Mouse (Mus musculus): ENCODE measurements around the gene Morn5.

Gene Morn5

DNA sequence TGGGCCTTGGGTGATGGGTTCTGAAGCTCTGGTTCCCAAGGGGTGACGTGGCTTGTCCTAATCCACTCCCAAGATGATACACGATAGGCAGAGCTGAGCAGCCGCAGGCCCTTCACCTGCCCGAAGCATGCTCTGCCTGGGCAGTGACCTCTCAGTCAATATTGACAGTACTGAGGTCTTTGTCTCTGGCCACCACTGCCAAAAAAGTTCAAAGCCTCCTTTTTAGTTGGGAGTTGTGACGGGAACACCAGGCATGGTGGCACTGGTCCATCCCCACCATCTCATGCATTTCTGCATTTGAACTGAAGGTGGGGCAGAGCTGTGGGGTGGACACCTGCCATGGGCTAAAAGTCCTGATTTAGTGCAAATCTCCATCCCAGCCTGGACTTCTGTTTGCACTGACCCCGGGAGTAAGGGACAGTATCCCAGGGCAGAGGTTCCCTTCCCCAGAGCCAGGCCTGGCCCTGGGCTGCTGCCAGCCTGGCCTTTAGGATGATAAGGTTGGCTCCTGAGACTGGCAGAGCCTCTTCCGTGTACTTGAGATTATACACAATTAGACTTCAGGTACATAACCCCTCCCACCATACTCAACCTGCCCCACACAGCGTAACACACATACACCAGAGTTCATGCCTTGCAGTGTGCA lies 22.5 kb downstream of the Morn5 start:
- DNase-seq (ENCODE audit: low spot score): no peak

DNA sequence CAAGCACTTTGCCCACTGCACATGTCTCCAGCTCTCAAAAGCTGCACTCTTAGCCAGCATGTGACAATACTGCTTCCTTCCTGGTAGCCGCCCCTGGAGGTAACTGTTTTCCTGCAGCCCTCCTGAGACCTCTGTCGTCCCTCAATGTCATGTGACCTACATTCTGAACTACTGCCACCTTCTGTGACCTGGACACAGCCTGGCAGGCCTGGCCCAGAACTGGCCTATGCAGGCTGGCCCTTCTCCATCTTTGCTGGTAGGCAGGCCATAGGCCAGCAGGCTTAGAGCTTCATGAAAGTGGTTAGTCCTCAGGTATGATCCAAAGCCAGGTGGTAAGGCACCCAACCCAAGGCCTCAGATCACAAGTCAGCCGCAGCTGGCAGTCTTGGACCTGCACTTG lies 24.5 kb downstream of the Morn5 start:
- DNase-seq (ENCODE audit: low spot score): no peak

DNA sequence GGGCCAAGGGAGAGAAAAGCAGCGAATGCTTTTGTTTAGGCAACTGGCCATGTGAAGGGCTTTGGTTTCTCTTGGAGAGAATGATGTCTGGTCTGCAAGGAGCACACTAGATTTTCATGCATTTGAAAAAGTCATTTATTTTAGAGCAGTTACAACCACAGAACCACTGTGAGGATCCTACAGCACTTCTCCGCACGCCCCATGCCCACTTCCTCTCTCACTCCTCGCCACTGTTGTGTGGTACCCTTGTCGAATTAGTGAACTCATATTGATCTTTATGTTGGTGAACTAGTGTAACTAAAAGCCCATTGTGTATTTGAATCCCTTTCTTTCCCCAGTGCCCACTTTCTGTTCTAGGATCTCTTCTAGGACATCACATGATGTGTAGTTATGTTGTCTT lies 26.0 kb downstream of the Morn5 start:
- no peak for DNase-seq (ENCODE audit: low spot score)

DNA sequence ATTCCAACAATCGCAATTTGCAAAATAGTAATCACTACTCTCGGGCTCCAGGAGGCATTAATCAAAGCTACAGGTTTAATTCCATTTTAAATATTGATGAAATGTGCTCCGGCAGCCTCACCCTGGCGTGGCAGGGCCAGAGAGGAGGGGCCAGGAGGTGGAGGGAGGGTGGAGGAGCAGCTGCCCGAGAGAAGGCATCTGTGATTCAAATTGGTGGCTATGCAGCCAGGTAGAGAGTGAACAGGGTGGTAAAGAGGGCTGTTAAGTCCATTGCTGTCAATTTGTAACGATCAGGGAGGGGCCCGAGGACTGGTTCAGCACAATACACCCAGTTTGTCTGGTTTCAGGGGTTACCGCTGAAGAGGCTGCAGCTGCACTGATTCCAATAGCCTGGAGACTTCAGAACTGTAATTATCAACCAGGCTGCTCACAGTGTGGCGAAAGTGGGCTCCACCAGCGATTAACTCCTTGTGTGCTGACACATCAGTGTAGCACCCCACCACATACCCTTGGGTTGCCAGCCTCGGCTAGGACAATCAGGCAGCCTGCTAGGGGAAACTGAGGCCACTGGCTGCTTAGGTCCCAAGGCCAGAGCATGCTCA lies 28.0 kb downstream of the Morn5 start:
- DNase-seq (ENCODE audit: low spot score): no peak

DNA sequence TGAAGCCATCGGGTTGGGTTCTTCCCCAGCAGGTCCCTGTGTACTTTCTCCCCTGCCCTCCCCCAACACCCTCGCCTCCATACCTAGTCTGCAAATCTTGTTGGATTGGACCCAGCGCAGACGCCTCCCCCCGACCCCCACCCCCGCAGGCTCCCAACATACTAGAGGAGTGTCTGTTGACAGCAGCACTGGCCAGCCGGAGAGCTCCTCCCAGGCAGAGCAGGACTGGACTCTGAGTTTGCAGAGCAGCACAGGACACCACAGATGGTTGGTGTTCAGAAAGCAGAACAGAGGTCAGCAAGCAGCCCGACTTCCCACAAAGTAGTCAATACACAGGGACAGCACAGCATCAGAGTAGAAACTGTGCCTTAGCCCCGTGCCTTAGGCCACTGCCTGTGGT lies 32.2 kb downstream of the Morn5 start:
- DNase-seq (ENCODE audit: low spot score): no peak

DNA sequence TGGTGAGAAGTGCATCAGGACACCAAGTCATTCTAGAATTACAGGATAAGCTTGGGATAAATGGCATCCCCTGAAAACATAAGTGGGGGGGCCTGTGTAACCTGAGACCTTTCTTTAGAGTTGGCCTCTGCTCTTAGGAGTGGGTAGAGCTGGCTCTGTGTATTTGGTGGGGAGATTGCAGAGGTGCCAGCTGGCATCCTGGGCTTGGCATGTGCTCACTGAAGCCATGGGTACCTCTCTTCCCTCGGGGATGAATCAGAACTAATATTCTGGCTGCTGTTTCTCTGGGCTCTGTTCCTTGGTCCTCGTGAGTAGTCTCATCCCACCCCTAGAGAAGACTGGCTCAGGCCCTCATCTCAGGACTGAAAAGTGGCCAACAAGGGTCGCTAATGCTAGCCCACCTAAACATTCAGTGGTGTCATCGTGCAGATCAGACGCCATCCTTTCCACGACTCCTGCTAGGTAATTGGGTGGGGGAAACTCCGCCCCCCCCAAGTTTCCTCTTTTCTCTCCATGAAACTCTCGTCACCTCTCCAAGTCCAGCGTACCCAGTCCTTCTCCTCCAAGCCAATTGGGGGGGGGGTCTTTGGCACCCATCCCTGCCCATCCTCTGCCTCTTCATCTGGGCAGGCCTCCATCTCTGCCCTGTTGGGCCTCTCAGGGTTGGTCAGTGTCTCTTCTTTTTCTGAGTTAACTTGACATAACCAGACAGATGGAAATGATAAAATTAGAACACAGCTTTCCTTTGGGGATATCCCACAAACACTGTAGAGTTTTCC lies 33.7 kb downstream of the Morn5 start:
- DNase-seq (ENCODE audit: low spot score): no peak

DNA sequence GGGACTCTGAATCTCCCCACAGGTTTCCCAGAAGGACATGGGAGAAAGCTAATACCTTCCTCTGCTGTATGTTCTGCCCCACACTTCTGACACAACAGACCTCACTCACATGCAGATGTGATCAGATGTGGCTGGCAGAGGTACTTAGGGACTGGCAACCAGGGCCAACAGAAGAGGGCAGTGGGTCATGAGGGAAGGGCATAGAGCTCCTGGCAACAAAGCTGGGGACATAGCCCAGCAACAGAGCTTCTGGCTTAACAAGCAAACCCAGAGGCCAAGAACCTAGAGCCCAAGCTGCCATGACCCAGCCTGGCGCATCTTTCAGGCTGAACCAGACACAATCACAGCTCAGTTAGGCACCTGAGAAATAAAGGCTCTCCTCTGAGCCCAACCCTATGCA lies 35.8 kb downstream of the Morn5 start:
- DNase-seq (ENCODE audit: low spot score): no peak

DNA sequence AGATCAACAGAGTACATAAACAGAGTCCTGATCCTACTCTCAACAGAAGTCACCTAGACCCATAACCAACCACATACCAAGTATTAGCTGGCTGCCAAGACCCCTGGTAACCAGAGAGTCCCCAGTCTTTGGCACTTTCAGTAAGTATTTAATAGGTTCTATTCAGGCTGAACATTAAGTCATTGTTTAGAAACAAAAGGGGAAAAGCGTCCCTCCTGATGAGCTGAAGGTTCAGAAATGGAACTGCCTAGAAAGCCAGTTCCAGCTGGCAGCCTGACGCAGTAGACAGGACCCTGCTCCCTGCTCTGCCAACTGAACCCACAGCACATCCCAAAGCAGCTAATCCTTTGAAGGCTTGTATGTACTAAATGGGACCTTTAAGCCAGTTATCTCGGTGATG lies 39.9 kb downstream of the Morn5 start:
- DNase-seq (ENCODE audit: low spot score): no peak

DNA sequence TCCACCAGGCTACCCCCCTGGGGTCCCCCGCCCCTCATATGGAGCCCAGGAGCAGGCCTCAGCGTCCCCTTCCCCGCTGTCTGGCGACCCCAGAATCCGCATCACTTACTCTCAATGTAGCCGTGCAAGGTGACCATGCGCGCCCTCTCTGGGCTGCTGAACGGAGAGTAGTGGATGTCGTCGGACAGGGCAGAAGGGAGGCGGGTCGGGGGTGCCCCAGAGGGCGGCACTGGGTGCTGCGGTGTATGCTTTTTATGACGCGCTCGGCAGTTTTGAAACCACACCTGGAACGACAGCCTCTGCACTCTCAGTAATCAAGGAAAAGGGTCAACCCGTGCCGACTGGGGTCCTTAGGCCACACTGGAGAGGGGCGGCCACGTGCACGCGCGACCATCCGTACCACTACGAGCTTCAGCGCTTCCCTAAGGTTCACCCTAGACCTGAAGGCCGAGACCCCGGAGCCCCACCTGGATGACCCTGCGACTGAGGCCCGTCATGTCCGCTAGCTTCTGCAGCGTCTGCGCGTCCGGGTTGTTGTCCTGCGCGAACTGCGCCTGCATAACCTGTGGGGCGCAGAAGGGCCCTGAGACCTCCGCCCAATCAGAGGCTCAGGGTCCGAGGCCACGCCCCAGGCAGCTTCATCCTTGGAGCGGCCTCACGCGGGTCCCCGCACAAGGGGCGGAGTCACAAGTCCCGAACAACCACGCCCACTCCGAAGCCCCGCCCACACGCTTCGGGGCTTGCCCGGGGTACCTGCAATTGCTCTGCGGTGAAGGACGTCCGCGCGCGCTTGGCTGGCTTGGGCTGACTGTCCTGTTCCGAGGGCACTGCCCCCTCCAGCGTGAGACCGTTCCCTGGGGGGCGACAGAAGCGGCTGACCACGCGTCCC lies 41.8 kb downstream of the Morn5 start:
- peak; percentile 12 for DNase-seq (ENCODE audit: low spot score)

DNA sequence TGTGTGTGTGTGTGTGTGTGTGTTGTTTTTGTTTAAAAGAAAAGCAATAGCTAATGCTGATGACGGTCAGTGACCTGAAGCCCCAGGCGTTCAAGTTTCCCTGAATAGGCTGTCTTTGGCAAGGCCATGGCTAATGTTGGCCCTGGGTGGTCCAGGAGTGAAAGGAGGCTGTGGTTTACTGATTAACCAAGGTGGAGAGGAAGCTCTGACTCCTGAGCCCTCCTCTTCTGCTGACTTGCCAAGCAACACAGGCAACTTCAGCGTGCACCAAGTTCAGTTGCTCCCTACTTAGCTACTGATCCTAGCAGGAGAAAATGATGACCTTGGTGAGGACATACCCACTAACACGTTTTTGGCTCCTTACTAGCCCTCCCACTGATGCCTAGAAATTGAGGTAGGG lies 43.5 kb downstream of the Morn5 start:
- no peak for DNase-seq (ENCODE audit: low spot score)

DNA sequence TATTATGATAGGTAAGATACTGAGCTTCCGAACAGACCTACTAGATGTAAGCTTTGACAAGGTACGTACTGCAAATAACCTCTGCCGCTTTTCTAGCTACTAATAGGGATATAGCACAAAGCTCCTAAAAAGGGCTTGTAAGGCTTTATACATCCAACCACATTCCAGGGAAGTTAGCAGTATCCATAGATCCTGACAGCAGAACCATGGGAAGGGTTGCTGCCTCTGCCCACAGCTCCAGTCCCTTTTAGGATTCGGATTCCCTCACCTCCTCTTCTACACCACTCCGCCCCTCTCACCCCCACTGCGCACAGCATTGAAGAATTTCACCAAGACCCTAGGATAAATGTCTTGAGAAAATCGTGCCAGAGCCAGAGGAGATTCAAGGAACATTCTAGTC lies 44.0 kb downstream of the Morn5 start:
- DNase-seq (ENCODE audit: low spot score): no peak

DNA sequence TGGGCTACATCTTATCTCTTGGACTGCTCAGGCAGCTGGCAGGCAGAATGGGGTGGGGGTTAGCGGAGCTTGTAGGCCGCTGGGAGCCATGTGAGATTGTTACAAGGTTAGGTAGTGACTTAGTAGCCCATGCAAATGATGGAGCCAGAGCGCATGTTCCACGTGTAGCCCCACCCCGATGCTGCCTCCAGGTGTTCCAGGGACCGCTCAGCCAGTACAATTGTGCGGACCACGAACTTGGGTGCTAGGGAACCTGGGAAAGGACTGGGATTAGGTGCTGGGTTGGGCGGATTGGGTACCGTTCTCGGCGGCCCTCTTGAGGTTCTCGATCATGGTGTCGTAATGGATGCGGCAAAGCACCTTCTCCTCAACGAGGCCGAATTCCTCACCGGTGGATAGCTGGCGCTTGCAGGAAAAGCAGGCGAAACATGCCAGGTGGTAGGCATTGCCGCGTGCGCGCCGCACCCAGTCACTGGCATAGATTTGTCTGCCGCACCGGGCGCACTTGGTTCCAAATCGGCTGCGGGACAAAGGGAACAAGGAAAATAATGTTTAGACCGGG lies 44.7 kb downstream of the Morn5 start:
- no peak for DNase-seq (ENCODE audit: low spot score)

DNA sequence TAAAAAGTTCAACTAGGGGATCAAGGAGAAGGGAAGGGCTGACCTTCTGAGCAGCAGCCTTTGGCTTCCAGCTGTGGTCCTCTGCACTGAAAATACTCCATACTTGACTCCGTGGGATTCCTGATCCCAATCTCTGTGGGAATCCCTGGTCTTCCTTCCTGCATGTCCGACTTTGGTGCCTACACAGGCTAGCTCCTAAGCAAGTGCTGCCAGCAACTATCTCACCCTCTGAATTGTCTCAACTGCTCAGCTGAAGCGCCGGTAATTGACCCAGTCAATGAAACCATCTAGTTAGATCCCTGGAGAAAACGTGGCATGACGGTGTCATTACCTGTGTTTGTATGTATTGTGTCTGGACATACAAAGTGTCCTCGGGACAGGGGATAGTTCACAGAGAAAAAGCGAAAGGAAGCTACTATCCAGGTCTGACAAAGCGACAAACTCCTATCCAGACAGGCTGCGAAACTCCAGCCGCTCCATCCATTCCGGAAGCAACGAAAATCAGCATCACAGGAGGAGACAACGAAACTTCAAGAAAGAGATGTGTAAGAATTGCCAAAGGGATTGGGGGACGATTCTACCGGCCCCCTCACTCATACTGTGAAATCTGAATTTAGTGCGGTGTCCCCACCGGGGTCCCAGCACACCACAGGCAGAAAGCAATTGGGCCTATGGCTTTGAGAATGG lies 48.0 kb downstream of the Morn5 start:
- DNase-seq (ENCODE audit: low spot score): no peak

DNA sequence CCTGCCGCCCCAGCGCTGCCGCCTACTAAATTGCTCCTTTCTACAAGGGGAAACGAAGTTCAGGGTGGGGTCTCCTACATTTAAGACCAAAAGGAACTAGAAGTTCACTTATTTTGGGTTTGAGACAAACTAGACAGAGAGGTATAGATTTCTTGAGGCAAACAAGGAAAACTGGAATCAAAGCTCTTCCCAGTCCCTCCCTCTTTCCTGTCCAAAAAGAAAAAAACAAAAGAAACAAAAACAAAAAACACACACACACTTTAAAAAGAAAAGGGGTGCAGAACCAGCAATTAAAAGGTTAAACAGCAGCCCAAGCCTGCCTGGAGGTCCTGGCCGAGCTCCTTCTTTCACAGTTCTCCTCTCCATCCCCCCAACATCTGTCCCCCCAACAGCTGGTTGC lies 48.8 kb downstream of the Morn5 start:
- DNase-seq (ENCODE audit: low spot score): no peak

DNA sequence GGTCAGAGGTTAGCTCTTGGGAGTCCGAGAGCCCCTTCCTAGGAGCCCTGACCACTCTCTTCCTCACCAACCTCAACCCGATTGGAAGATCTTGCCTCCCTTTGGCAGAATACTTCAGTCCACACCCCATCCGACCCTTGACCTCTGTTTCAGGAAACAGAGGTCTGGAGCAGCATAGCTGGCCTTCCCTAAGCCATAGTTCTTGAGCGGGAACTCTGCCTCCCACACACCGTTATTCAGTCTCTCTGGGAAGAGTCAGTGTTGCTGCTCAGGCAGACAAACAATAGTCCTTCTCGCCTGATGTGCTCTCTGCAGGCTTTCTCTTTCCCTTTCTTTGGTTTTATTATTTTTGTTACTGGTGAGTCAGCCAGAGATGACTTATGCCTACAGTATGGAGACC lies 50.5 kb downstream of the Morn5 start:
- no peak for DNase-seq (ENCODE audit: low spot score)

DNA sequence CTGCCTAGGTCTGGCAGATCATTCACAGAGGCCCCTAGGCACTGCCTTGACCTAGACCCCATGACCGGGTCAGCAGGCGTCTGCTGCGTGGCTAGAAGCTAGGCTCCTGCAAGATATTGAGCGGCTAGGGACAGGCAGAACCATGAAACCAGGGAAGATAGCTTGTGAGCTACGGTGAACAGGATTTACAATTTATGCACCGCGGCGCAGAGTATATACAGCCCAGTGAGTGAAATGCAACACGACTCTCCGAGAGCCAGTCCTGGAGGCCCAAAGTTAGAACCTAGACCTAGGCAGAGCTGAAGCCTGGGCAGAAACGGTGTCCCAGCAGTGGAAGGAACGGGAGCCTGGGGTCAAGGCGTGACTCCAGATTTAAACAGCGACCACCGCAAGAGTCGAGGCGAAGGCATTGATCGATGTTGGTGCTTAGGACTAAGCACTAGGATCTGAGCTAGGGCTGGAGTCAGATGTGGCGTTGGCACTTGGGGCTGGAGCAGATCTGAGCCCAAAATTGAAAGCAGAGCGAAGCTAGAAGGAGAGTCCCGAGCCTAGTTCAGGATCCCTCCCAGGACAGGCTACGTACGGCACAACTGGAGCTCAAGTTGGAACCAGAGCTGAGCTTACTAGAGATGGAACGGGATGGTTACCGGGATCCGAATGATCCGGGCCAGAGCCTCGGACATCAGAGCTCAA lies 52.8 kb downstream of the Morn5 start:
- DNase-seq (ENCODE audit: low spot score): no peak

DNA sequence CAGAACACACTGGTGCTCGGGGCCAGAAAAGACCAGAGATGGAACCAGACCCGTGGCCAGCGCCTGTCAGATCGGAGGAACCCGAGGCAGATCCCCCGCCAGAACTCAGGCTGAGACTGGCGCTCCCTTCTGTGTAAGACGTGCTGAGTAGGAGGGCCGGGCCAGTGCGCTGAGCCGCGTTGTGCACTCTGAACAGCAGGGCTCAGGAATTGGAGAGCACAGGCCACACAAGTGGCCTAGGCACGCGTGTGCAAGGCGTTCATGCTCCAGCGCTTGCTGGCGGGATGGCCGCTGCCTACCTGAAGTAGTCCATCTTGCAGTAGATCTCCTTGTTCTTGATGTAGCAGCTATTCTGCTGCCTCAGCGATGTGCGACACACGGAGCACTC lies 53.3 kb downstream of the Morn5 start:
- no peak for DNase-seq (ENCODE audit: low spot score)

DNA sequence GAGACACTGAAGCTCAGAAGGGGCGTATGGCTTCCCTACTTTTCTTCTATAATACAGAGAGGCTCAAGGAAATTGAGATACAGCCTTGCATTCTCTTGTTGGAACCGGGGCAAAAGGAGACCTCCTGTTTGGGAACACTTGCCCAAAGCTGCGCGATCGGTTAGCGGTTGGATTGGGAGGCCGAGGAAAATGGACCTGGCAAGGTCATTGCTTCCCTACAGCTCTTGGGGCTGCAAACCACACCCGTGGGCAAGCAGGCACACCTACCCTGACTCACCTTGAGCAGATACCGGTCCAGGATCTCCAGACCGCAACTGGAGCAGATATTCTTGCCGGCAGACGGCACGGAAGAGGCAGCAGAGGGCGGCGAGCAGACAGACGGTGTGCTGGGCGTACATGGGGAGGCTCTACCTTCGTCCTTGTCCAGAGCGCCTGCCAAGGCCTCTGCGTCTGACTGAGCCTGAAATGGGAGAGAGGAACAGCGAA lies 53.9 kb downstream of the Morn5 start:
- DNase-seq (ENCODE audit: low spot score): no peak

DNA sequence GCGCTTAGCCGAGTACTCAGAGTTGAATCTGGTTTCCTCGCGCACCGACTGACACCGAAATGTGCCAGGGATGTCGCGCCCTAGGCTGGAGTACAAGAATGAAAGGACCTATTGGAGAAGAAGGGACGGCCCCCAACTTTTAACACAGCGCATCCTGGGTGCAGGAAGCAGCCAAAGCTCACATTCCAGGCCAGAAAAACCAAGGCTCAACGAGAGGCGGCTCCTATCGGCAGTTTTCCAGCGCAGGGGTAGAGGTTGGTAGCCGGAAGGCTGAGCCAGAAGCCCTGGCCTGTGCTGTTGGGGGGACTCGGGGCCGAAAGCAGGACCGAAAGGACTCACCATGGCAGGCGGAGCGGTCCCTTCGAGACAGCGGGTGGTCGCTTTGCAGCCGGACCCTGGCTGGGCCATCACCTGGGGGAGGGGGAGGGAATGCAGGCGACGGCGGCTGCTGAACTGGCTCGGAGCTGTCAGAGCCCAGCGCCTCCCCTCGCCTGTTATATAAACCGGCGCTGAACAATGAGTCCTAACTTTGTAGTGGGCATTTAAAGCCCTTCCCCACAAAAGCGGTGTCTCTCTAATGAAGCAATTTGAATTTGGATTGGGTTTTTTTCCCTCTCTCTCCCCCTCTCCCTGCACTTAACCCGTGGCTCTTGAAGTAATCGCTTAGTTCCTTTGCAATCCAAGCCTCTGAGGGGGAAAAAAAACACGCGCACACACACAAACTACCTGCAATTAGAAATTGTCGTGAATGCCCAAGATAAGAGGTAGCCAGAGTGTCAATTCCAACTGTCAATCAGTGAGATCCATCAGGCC lies 54.5 kb downstream of the Morn5 start:
- DNase-seq (ENCODE audit: low spot score): no peak

DNA sequence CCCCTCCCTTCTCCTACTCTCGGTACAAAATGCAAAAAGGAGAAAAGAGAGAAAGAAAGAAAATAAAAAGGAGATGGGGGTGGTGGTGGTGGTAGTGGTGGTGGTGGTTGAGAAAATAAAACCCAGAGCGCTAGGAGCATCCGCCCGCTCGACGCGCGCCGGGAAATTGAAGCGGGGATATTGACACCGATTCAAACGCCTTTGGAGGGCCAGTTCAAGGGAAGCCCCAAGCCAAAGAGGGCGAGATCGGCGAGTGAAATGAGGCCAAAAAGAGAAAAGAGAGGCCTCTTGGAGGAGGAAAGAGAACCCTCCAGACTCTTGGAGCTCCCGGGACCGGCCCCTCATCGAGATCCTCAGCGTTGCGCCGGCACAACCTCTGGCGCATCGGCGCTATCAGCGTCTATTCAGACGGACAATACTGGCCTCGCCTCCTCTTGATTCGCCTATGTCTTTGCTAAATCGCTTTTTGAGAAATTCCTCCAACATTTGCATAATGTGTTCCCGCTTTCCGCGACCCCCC lies 55.2 kb downstream of the Morn5 start:
- no peak for DNase-seq (ENCODE audit: low spot score)

Data from layer of hippocampus, adult 11-12 months (tissue).